In genomic region chr7:16869497-16869896, GRCm38 (mm10) we compare ENCODE assay signal across 8 mouse cellular contexts. TPM values are rescaled to one million over a fixed set of nuclear protein-coding genes. Genes with fewer than 3 reads are reported as not detected.
DNase-seq lines count a peak whose midpoint lies in the region; ATAC-seq and TF ChIP-seq lines count a peak whose summit lies in the region.

No protein-coding gene starts in this region.

- no peak for TF ChIP-seq EP300 in ES-Bruce4 (IDR thresholded peaks at IDR 0.05; ENCODE audit: insufficient read depth, low read depth, low read length)

- 14% methylated on average over 16 of the region's 16 CpGs for WGBS in embryonic facial prominence, embryonic 13.5 days
- WGBS in intestine, postnatal 0 days = 44% methylated on average over 16 of the region's 16 CpGs
- WGBS in liver, embryonic 12.5 days (ENCODE audit: insufficient replicate concordance) = 69% methylated on average over 16 of the region's 16 CpGs

- H3K36me3 ChIP-seq in ES-Bruce4 (ENCODE audit: control insufficient read depth, insufficient read depth, low read length, poor library complexity, severe bottlenecking) = no peaks in the 10 kb centered on the region
- H3K36me3 ChIP-seq in embryonic facial prominence, embryonic 13.5 days = peaks cover 62% of the 10 kb centered on the region
- H3K36me3 ChIP-seq in intestine, postnatal 0 days (ENCODE audit: control insufficient read depth, insufficient read depth) = peaks cover 38% of the 10 kb centered on the region; the same call in 1 of the 2 replicates
- H3K36me3 ChIP-seq in liver, embryonic 12.5 days = peaks cover 24% of the 10 kb centered on the region

- H3K9me3 ChIP-seq in ES-Bruce4 (replicated peaks; ENCODE audit: control insufficient read depth, insufficient read depth, low read length, poor library complexity, severe bottlenecking) = no peaks in the 10 kb centered on the region
- H3K9me3 ChIP-seq in embryonic facial prominence, embryonic 13.5 days = no peaks in the 10 kb centered on the region
- H3K9me3 ChIP-seq in intestine, postnatal 0 days (ENCODE audit: control insufficient read depth) = no peaks in the 10 kb centered on the region
- no peaks in the 10 kb centered on the region for H3K9me3 ChIP-seq in liver, embryonic 12.5 days (replicated peaks)

- H3K27me3 ChIP-seq in ES-Bruce4 (ENCODE audit: control insufficient read depth, insufficient read depth, low read length, poor library complexity, severe bottlenecking) = no peaks in the 10 kb centered on the region
- no peaks in the 10 kb centered on the region for H3K27me3 ChIP-seq in embryonic facial prominence, embryonic 13.5 days
- H3K27me3 ChIP-seq in intestine, postnatal 0 days (replicated peaks; ENCODE audit: control insufficient read depth, insufficient read depth, low read length) = no peaks in the 10 kb centered on the region
- no peaks in the 10 kb centered on the region for H3K27me3 ChIP-seq in liver, embryonic 12.5 days (replicated peaks)

- TF ChIP-seq POLR2A in ES-Bruce4 (IDR thresholded peaks at IDR 0.05; ENCODE audit: insufficient read depth, low read length) = no peak

- 0 out of 2 replicates have a peak overlapping the region, but pooled peaks have one; percentile 6 for H3K9ac ChIP-seq in ES-Bruce4 (ENCODE audit: low read depth, poor library complexity, severe bottlenecking)
- H3K9ac ChIP-seq in embryonic facial prominence, embryonic 13.5 days = peak overlapping the region; percentile 55; the same call in 1 of the 2 replicates
- no peak overlapping the region for H3K9ac ChIP-seq in intestine, postnatal 0 days (ENCODE audit: low read depth, low read length)
- H3K9ac ChIP-seq in liver, embryonic 12.5 days = no peak overlapping the region

- no peak overlapping the region for H3K27ac ChIP-seq in ES-Bruce4 (ENCODE audit: insufficient read depth, low read length)
- peak overlapping the region; percentile 69 for H3K27ac ChIP-seq in embryonic facial prominence, embryonic 13.5 days
- no peak overlapping the region for H3K27ac ChIP-seq in intestine, postnatal 0 days (ENCODE audit: low read depth, low read length)
- no peak overlapping the region for H3K27ac ChIP-seq in liver, embryonic 12.5 days

- H3K4me2 ChIP-seq in embryonic facial prominence, embryonic 13.5 days = peak overlapping the region; percentile 56
- no peak overlapping the region for H3K4me2 ChIP-seq in intestine, postnatal 0 days (replicated peaks; ENCODE audit: low read depth)
- no peak overlapping the region for H3K4me2 ChIP-seq in liver, embryonic 12.5 days

- peak overlapping the region; percentile 60 for H3K4me3 ChIP-seq in ES-Bruce4 (ENCODE audit: low read depth, low read length)
- H3K4me3 ChIP-seq in embryonic facial prominence, embryonic 13.5 days = peak overlapping the region; percentile 23
- no peak overlapping the region for H3K4me3 ChIP-seq in intestine, postnatal 0 days (ENCODE audit: low read depth, low read length)
- H3K4me3 ChIP-seq in liver, embryonic 12.5 days = no peak overlapping the region

- TF ChIP-seq CTCF in ES-Bruce4 (IDR thresholded peaks at IDR 0.05; ENCODE audit: low read depth, low read length) = no peak
- TF ChIP-seq CTCF in intestine, postnatal 0 days (IDR thresholded peaks at IDR 0.05; ENCODE audit: low read depth) = no peak

- peak; percentile 43 for DNase-seq in adrenal gland, adult 8-10 months
- DNase-seq in right cerebral cortex, postnatal 14 days = peak; percentile 82
- DNase-seq in urinary bladder, postnatal 25 days (ENCODE audit: low spot score) = no peak
- no peak for DNase-seq in thymus, postnatal 25 days

- no peaks in the 10 kb centered on the region for H3K4me1 ChIP-seq in ES-Bruce4 (ENCODE audit: control insufficient read depth, insufficient read depth, low read length)
- H3K4me1 ChIP-seq in embryonic facial prominence, embryonic 13.5 days = peaks cover 5% of the 10 kb centered on the region
- H3K4me1 ChIP-seq in intestine, postnatal 0 days (replicated peaks; ENCODE audit: control insufficient read depth, insufficient read depth, low read length) = no peaks in the 10 kb centered on the region
- H3K4me1 ChIP-seq in liver, embryonic 12.5 days = peaks cover 12% of the 10 kb centered on the region

- peak; percentile 93 for ATAC-seq in embryonic facial prominence, embryonic 13.5 days (ENCODE audit: insufficient number of reproducible peaks, insufficient read depth, low FRiP score, low TSS enrichment, low read depth)
- ATAC-seq in intestine, postnatal 0 days = peak; percentile 33; the same call in 1 of the 2 replicates
- peak; percentile 49; the same call in 1 of the 2 replicates for ATAC-seq in liver, embryonic 12.5 days

RNA-seq across cellular contexts. Expression of gene Dact3, which starts 5.6 kb away (rescaled TPM):
- 19.2 and 20.8 TPM in 2 replicates for polyA plus RNA-seq in ES-Bruce4 (2011; ENCODE audit: insufficient read depth, insufficient read length, low read depth, missing spikeins)
- total RNA-seq in adrenal gland, adult 8-10 months (2022) = 1 to 10 TPM; 4.2 to 5.9 (median 4.6) TPM
- 4.9 TPM in 2 replicates for polyA plus RNA-seq in embryonic facial prominence, embryonic 13.5 days (2015; fragmentation: Nextera tagmentation; extraction: Ambion mirVana)
- polyA plus RNA-seq in intestine, postnatal 0 days (2015; fragmentation: Nextera tagmentation; extraction: Ambion mirVana) = 3.4 and 3.7 TPM in 2 replicates
- polyA plus RNA-seq in liver, embryonic 12.5 days (2016; fragmentation: Nextera tagmentation; extraction: Ambion mirVana) = 1.5 TPM in 2 replicates

RNA-seq across cellular contexts. Expression of gene Gng8, which starts 22.1 kb away (rescaled TPM):
- polyA plus RNA-seq in ES-Bruce4 (2011; ENCODE audit: insufficient read depth, insufficient read length, low read depth, missing spikeins) = 4.5 and 4.6 TPM in 2 replicates
- total RNA-seq in adrenal gland, adult 8-10 months (2022) = 1 to 10 TPM in 1 of 4 experiments, under 1 TPM in 1, not detected in 2; 1.00 to 1.0 TPM
- 19.9 and 32.0 TPM in 2 replicates for polyA plus RNA-seq in embryonic facial prominence, embryonic 13.5 days (2015; fragmentation: Nextera tagmentation; extraction: Ambion mirVana)
- 4.7 and 5.3 TPM in 2 replicates for polyA plus RNA-seq in intestine, postnatal 0 days (2015; fragmentation: Nextera tagmentation; extraction: Ambion mirVana)
- polyA plus RNA-seq in liver, embryonic 12.5 days (2016; fragmentation: Nextera tagmentation; extraction: Ambion mirVana) = 0.80 and 1.7 TPM in 2 replicates

RNA-seq across cellular contexts. Expression of gene Prkd2, which starts 26.8 kb away (rescaled TPM):
- polyA plus RNA-seq in ES-Bruce4 (2011; ENCODE audit: insufficient read depth, insufficient read length, low read depth, missing spikeins) = 18.4 and 18.5 TPM in 2 replicates
- 10 to 100 TPM; 17.0 to 27.1 (median 20.9) TPM for total RNA-seq in adrenal gland, adult 8-10 months (2022)
- 20.5 and 20.8 TPM in 2 replicates for polyA plus RNA-seq in embryonic facial prominence, embryonic 13.5 days (2015; fragmentation: Nextera tagmentation; extraction: Ambion mirVana)
- polyA plus RNA-seq in intestine, postnatal 0 days (2015; fragmentation: Nextera tagmentation; extraction: Ambion mirVana) = 9.2 and 11.2 TPM in 2 replicates
- polyA plus RNA-seq in liver, embryonic 12.5 days (2016; fragmentation: Nextera tagmentation; extraction: Ambion mirVana) = 4.4 and 4.7 TPM in 2 replicates

RNA-seq across cellular contexts. Expression of gene Ptgir, which starts 36.8 kb away (rescaled TPM):
- not detected in 2 replicates for polyA plus RNA-seq in ES-Bruce4 (2011; ENCODE audit: insufficient read depth, insufficient read length, low read depth, missing spikeins)
- total RNA-seq in adrenal gland, adult 8-10 months (2022) = 1 to 10 TPM; 2.4 to 3.3 (median 2.6) TPM
- 1.2 TPM in 2 replicates for polyA plus RNA-seq in embryonic facial prominence, embryonic 13.5 days (2015; fragmentation: Nextera tagmentation; extraction: Ambion mirVana)
- 1.7 and 1.8 TPM in 2 replicates for polyA plus RNA-seq in intestine, postnatal 0 days (2015; fragmentation: Nextera tagmentation; extraction: Ambion mirVana)
- polyA plus RNA-seq in liver, embryonic 12.5 days (2016; fragmentation: Nextera tagmentation; extraction: Ambion mirVana) = 0.86 and 1.5 TPM in 2 replicates

RNA-seq across cellular contexts. Expression of gene Fkrp, which starts 53.0 kb away (rescaled TPM):
- polyA plus RNA-seq in ES-Bruce4 (2011; ENCODE audit: insufficient read depth, insufficient read length, low read depth, missing spikeins) = 14.7 and 17.4 TPM in 2 replicates
- total RNA-seq in adrenal gland, adult 8-10 months (2022) = 10 to 100 TPM; 22.0 to 26.2 (median 24.9) TPM
- 26.8 and 30.5 TPM in 2 replicates for polyA plus RNA-seq in embryonic facial prominence, embryonic 13.5 days (2015; fragmentation: Nextera tagmentation; extraction: Ambion mirVana)
- 12.3 and 12.7 TPM in 2 replicates for polyA plus RNA-seq in intestine, postnatal 0 days (2015; fragmentation: Nextera tagmentation; extraction: Ambion mirVana)
- 14.9 and 16.0 TPM in 2 replicates for polyA plus RNA-seq in liver, embryonic 12.5 days (2016; fragmentation: Nextera tagmentation; extraction: Ambion mirVana)

Comparison
In these comparisons a context has a peak if more than half of its experiments do, and no peak if none do; other contexts are left out.
1. H3K4me3 ChIP-seq: peak in ES-Bruce4 (single experiment) and embryonic facial prominence, embryonic 13.5 days (single experiment); none in intestine, postnatal 0 days (single experiment) and liver, embryonic 12.5 days (single experiment).
2. H3K9ac ChIP-seq: peak in ES-Bruce4 (single experiment) and embryonic facial prominence, embryonic 13.5 days (single experiment); none in intestine, postnatal 0 days (single experiment) and liver, embryonic 12.5 days (single experiment).
3. DNase-seq: peak in adrenal gland, adult 8-10 months (single experiment) and right cerebral cortex, postnatal 14 days (single experiment); none in urinary bladder, postnatal 25 days (single experiment) and thymus, postnatal 25 days (single experiment).
4. ATAC-seq: peak in every context shown above with its lines; median percentile 93 in embryonic facial prominence, embryonic 13.5 days; 49 in liver, embryonic 12.5 days; 33 in intestine, postnatal 0 days.